Mouse (Mus musculus): ENCODE results near the gene Aarsd1. TPM values are rescaled to one million over a fixed set of nuclear protein-coding genes. Genes with fewer than 3 reads are reported as not detected.
A peak's percentile ranks its signal among the peaks of the same experiment; 100 is the strongest.

The Aarsd1 gene
- polyA plus RNA-seq, 1 experiment: 10.8 TPM

DNA sequence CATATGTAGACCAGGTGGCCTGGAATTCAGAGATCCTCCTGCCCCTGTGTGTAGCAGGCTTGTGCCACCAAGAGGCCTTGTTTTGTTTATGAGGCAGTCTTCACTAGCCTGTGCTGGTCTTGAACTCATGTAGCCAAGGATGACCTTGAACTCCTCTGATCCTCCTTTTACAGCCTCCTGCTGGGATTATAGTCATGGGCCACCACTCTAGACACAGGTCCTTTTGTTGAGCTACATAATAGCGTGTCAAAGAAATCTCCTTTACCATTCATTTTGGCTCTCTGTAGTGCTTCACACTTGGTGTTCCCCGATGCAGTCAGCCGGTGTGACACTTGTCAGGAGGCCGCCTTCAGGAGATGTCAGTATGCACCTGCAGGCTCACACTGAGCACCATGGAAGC lies 19.5 kb upstream of the Aarsd1 start:
- peaks cover 32% of the 10 kb centered on the region for H3K36me3 ChIP-seq (ENCODE audit: control insufficient read depth, insufficient read depth, low read length)
- TF ChIP-seq CTCF (IDR thresholded peaks at IDR 0.05; ENCODE audit: extremely low read depth, insufficient read length, insufficient replicate concordance, low read depth, low read length) (no peak), POLR2A (IDR thresholded peaks at IDR 0.05; ENCODE audit: low read depth, low read length) (no peak)
- WGBS: 88% methylated on average over 4 of the region's 4 CpGs
- H3K4me3 ChIP-seq (ENCODE audit: low read depth, low read length): no peak overlapping the region
- no peaks in the 10 kb centered on the region for H3K4me1 ChIP-seq (ENCODE audit: control insufficient read depth, insufficient read depth, insufficient read length, low read length)
- no peaks in the 10 kb centered on the region for H3K27me3 ChIP-seq (ENCODE audit: control insufficient read depth, insufficient read depth, low read length)
- no peak overlapping the region for H3K27ac ChIP-seq (ENCODE audit: insufficient read depth, low read depth, low read length)

DNA sequence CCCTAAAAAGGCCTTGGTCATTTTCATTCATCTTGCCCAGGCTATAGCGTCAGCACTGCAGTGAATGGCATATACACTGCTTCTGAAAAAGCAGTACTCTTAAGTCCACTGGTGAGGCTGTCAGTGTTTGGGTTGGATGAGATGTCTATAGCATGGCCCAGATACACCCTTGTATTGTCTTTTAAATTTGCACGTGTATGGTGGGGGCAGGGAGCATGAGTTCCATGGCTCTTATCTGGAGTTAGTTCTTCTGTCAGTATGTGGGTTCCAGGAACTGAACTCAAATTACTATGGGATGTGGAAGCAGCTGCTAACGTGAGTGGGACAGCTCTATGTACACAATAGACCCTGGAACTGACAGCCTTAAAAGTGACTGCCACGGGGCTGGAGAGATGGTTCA lies 18.4 kb upstream of the Aarsd1 start:
- Histone ChIP-seq H3K36me3 (ENCODE audit: control insufficient read depth, insufficient read depth, low read length) (peaks cover 43% of the 10 kb centered on the region), H3K27me3 (ENCODE audit: control insufficient read depth, insufficient read depth, low read length) (no peaks in the 10 kb centered on the region), H3K27ac (ENCODE audit: insufficient read depth, low read depth, low read length) (no peak overlapping the region), H3K4me3 (ENCODE audit: low read depth, low read length) (no peak overlapping the region), H3K4me1 (ENCODE audit: control insufficient read depth, insufficient read depth, insufficient read length, low read length) (no peaks in the 10 kb centered on the region)
- 71% methylated on average over 4 of the region's 4 CpGs for WGBS
- no peak for TF ChIP-seq POLR2A (IDR thresholded peaks at IDR 0.05; ENCODE audit: low read depth, low read length)
- TF ChIP-seq CTCF (IDR thresholded peaks at IDR 0.05; ENCODE audit: extremely low read depth, insufficient read length, insufficient replicate concordance, low read depth, low read length): no peak

DNA sequence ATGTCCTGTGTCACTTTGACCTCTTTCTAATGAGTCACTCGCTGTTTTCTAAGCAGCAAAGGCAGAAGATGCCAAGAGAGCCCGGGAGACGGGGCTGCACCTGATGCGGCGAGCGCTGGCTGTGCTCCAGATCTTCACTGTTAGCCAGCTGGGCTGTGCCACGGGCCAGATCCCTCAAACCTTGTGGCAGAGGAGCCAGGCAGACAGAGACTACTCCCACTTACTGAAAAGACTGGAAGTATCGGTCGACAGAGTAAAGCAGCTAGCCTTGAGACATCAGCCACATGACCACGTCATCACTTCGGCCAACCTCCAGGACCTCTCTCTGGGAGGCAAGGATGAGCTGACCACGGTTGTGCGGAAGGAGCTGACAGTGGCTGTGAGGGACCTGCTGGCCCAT lies 16.0 kb upstream of the Aarsd1 start:
- Histone ChIP-seq H3K27me3 (ENCODE audit: control insufficient read depth, insufficient read depth, low read length) (no peaks in the 10 kb centered on the region), H3K4me1 (ENCODE audit: control insufficient read depth, insufficient read depth, insufficient read length, low read length) (no peaks in the 10 kb centered on the region), H3K4me3 (ENCODE audit: low read depth, low read length) (no peak overlapping the region), H3K36me3 (ENCODE audit: control insufficient read depth, insufficient read depth, low read length) (peaks cover 51% of the 10 kb centered on the region), H3K27ac (ENCODE audit: insufficient read depth, low read depth, low read length) (no peak overlapping the region)
- 67% methylated on average over 13 of the region's 13 CpGs for WGBS
- TF ChIP-seq POLR2A (IDR thresholded peaks at IDR 0.05; ENCODE audit: low read depth, low read length): no peak
- TF ChIP-seq CTCF (IDR thresholded peaks at IDR 0.05; ENCODE audit: extremely low read depth, insufficient read length, insufficient replicate concordance, low read depth, low read length): no peak

DNA sequence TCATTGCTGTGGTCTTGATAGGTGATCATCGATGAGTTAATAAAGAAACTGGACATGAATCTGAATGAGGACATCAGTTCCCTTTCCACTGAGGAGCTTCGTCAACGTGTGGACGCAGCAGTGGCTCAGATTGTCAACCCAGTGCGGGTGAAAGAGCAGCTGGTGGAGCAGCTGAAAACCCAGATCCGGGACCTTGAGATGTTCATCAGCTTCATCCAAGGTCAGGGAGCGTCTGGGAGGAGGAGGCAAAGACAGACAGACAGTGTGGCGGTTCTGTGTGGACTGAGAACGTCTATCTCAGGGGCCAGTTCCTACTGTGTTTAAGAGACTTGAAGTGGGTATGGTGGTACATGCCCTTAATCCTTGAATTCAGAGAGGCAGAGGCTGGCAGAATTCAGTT lies 13.9 kb upstream of the Aarsd1 start:
- WGBS: 90% methylated on average over 9 of the region's 9 CpGs
- Histone ChIP-seq H3K27ac (ENCODE audit: insufficient read depth, low read depth, low read length) (no peak overlapping the region), H3K36me3 (ENCODE audit: control insufficient read depth, insufficient read depth, low read length) (peaks cover 51% of the 10 kb centered on the region), H3K27me3 (ENCODE audit: control insufficient read depth, insufficient read depth, low read length) (no peaks in the 10 kb centered on the region), H3K4me1 (ENCODE audit: control insufficient read depth, insufficient read depth, insufficient read length, low read length) (peaks cover 4% of the 10 kb centered on the region; the same call in 1 of the 2 replicates), H3K4me3 (ENCODE audit: low read depth, low read length) (no peak overlapping the region)
- TF ChIP-seq POLR2A (IDR thresholded peaks at IDR 0.05; ENCODE audit: low read depth, low read length): no peak

DNA sequence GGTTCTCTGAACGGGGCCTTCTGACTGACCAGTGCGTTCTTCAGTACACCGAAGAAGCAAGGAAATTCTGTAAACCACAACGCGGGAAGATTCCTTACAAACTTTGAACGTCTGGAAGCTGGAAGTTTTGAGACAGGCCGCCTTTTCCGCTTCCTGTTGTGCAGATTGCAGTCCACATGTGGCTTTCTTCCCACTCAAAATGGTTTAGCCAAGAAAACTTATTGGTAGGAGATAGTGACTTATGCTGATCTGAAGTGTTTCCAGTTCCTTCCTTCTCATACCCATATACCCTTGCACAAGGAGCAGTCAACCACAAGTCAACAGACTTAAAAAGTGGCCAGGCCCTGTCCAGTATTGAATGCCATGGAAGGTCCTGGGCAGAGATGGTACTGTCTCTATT lies 8.8 kb upstream of the Aarsd1 start:
- H3K4me1 ChIP-seq (ENCODE audit: control insufficient read depth, insufficient read depth, insufficient read length, low read length): peaks cover 11% of the 10 kb centered on the region; the same call in 1 of the 2 replicates
- TF ChIP-seq CTCF (IDR thresholded peaks at IDR 0.05; ENCODE audit: extremely low read depth, insufficient read length, insufficient replicate concordance, low read depth, low read length) (no peak), POLR2A (IDR thresholded peaks at IDR 0.05; ENCODE audit: low read depth, low read length) (no peak)
- H3K27ac ChIP-seq (ENCODE audit: insufficient read depth, low read depth, low read length): no peak overlapping the region
- H3K36me3 ChIP-seq (ENCODE audit: control insufficient read depth, insufficient read depth, low read length): peaks cover 11% of the 10 kb centered on the region
- no peaks in the 10 kb centered on the region for H3K27me3 ChIP-seq (ENCODE audit: control insufficient read depth, insufficient read depth, low read length)
- WGBS: 22% methylated on average over 8 of the region's 8 CpGs
- peak overlapping the region; percentile 27 for H3K4me3 ChIP-seq (ENCODE audit: low read depth, low read length)

DNA sequence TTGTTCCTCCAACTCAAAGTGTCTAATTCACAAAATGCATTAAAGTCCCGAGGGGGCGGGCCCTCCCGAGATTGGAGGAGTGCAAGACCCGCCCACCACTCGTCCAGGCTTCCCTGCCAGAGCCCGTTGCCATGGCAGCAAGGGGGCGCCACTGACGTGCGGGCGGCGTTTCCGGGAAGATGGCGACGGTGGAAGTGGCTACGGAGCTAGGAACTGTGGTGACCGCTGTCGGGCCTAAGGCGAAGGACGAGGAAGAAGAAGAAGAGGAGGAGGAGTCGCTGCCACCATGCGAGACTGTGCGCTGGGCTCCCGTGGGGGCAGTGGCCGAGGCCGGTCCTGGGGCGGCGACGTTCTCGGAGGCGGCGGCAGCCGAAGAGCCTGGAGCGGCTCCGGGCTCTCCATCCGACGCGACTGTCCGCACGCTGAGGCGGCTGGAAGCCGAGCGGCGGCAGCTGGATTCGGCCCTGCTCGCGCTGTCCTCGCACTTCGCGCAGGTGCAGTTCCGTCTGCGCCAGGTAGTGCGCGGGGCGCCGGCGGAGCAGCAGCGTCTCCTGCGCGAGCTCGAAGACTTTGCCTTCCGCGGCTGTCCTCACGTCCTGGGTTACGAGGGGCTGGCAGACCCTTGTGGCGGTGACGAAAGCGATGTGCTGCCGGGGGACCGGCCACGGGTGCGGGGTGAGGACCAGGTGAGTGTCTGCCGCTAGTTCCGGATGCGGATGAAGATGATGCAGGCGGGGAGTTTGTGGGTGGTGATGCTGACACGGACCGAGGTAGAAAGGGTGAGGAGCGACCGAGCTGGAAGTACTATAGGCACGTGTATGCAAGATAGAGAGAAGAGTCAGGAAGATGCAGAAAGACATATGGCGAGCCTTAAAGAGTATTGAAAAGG lies 7.8 kb upstream of the Aarsd1 start, which contains the start of the genes Rundc1 and Ptges3l:
Rundc1 (plus strand) TSS at position 161 of the 889 bp plus-strand sequence.
Ptges3l (minus strand) TSS at position 409 of the 889 bp plus-strand sequence.
- TF ChIP-seq POLR2A (IDR thresholded peaks at IDR 0.05; ENCODE audit: low read depth, low read length) (peak; percentile 78), CTCF (IDR thresholded peaks at IDR 0.05; ENCODE audit: extremely low read depth, insufficient read length, insufficient replicate concordance, low read depth, low read length) (no peak)
- Histone ChIP-seq H3K27ac (ENCODE audit: insufficient read depth, low read depth, low read length) (peak within 1 kb of the TSS; percentile 86), H3K4me1 (ENCODE audit: control insufficient read depth, insufficient read depth, insufficient read length, low read length) (peaks cover 11% of the 10 kb centered on the region; the same call in 1 of the 2 replicates), H3K27me3 (ENCODE audit: control insufficient read depth, insufficient read depth, low read length) (no peaks in the 10 kb centered on the region), H3K4me3 (ENCODE audit: low read depth, low read length) (peak within 1 kb of the TSS; percentile 96), H3K36me3 (ENCODE audit: control insufficient read depth, insufficient read depth, low read length) (peaks cover 3% of the 10 kb centered on the region)
- under 1% methylated on average over 81 of the region's 81 CpGs for WGBS

DNA sequence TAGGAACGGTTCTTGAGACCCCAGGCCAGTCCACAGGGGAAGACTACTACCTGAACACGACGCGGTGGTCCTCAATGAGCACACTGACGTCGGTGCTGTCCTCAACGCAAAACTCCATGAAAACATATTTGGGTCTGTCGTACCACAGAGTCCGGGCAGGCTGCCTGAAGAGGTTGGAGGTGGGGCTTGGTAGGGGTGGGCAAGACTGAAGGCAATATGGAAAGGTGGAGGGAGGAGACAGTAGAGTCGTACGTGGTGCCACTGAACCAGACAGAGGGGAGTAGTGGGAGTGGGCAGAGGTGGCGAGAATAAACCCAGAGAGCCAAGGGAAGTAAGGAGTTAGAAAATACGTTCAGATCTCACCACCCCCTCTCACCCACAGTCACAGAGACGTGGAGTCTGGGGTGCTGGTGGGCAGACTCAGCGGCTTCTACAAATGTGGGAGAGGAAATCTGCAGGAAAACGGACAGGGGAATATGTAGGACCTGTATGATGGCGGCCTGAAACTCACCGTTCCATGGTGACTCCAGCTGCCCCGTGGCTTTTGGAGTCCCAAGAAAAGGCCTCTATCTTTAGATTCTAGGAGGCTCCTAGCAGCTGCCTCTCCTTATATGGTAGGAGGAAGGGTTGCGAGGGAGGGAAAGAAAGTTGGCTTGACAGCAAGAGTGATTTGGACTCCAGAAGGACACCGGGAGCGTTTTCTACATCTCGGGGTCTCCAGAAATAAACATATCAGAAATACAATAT lies 6.9 kb upstream of the Aarsd1 start, which contains the start of gene Gm27029:
Gm27029 (minus strand) TSS at position 692 of the 747 bp plus-strand sequence.
- Histone ChIP-seq H3K27me3 (ENCODE audit: control insufficient read depth, insufficient read depth, low read length) (no peaks in the 10 kb centered on the region), H3K4me1 (ENCODE audit: control insufficient read depth, insufficient read depth, insufficient read length, low read length) (peaks cover 11% of the 10 kb centered on the region; the same call in 1 of the 2 replicates), H3K4me3 (ENCODE audit: low read depth, low read length) (peak within 1 kb of the TSS; percentile 96), H3K36me3 (ENCODE audit: control insufficient read depth, insufficient read depth, low read length) (0 out of 2 replicates have a peak, but pooled peaks cover under 1% of the 10 kb centered on the region), H3K27ac (ENCODE audit: insufficient read depth, low read depth, low read length) (peak within 1 kb of the TSS; percentile 86)
- WGBS: 6% methylated on average over 23 of the region's 23 CpGs
- TF ChIP-seq CTCF (IDR thresholded peaks at IDR 0.05; ENCODE audit: extremely low read depth, insufficient read length, insufficient replicate concordance, low read depth, low read length) (no peak), POLR2A (IDR thresholded peaks at IDR 0.05; ENCODE audit: low read depth, low read length) (no peak)
